Mouse (Mus musculus): ENCODE measurements at regions not wholly inside any gene's neighbourhood (a gene's known extent, or its start where the extent isn't known, plus 50 kb on each side); places are given as distances from the start of the nearest gene placed in this dataset.

DNA sequence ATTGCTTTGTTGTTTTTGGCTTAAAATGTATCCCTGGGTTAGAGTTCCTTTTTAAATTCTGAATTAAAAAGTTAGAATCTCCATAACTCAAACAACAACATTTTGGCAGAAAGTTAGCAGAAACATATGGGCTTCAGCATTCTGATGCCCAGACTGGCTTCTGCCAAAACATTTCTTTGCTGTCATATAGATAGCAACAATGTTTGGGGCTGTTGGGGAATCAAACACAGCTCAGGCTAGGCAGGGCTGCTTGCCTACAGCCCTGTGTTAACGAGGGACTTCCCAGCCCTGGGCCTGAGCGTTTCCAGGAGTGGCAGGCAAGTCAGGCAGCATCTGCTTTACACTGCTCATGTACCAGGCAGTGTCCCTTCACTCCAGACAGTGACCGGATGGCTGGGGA lies 201.0 kb upstream of the Pard3b start:
- no peak for DNase-seq

DNA sequence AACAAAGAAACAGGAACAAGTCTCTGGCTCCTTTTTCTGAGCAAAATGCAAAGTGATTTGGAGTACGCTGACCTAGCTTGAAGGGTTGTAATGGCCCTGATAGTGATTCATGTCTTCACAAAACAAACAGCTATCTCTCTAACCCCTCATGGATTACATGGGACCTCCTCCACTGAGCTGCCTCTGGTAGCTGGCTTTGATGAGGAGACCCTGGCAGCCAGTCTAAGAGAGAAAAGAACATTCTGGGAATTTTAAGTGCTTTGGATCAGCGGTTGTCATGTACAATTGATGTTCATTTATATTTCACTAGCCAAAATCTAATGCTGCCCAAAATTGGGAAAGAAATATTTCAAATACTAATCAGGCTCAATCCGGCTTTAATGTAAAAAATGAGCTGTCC lies 177.2 kb upstream of the Pard3b start:
- DNase-seq = no peak

DNA sequence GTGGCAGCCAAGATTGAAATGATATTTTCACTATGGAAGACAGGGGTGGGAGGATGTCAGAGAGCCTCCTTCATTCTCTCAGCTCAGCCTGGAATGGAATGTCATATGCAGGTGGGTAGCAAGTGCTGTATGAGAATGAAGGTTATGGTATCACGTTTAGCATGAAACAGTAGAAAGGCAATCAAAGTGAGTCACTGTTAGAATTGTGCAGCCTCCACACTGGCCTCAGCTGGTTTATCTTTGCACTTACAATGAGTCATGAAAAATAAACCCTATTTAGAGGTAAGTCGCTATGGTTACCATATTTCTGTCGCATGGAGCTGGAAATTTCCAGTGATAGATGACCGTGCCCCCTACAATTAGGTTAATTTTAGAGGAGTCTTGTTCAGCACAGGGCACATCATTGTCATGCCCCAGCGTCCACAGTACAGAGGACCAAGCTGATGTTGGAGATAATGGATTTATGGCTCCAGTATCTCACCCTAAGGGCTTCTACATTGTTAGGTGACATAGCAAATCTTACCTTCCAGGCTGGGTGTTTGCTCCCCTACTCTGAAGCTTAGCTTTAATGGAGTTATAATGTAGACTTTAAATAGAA lies 167.9 kb upstream of the Pard3b start:
- no peak for DNase-seq

DNA sequence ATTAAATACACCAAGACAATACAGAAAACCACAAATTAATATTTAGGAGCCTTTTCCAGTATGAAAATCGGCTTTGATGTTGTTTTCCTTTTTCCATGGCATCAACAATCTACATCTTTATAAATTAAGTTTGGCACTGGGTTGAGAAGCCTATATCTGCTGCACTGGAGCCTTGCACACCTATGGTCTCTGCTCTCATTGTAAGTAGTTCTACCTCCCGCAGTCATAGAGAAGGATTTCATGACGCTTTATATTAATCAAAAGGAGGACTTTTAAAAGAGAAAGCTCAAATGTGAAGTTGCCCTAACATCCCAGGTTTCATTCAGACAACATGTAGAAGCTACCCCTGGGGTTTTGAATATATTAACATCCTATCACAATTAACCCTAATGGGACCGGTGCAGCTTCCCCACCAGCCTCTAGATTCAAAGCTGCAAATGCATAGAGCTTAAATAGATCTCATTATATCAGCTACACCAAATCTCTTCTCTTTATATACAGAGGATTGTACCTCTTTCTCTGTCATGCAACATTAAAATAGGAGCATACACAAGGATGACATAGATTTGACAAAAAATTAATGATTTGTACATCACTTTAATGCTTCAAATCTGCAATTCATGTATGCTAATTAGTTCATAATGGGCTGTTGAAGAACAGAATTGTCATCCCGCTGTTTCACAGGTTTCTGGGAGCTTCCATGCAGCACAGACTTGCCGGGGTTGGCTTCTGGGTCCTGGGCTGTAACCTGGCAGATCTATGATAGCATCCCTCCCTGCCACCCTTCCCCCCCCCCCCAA lies 166.6 kb upstream of the Pard3b start:
- DNase-seq = no peak

DNA sequence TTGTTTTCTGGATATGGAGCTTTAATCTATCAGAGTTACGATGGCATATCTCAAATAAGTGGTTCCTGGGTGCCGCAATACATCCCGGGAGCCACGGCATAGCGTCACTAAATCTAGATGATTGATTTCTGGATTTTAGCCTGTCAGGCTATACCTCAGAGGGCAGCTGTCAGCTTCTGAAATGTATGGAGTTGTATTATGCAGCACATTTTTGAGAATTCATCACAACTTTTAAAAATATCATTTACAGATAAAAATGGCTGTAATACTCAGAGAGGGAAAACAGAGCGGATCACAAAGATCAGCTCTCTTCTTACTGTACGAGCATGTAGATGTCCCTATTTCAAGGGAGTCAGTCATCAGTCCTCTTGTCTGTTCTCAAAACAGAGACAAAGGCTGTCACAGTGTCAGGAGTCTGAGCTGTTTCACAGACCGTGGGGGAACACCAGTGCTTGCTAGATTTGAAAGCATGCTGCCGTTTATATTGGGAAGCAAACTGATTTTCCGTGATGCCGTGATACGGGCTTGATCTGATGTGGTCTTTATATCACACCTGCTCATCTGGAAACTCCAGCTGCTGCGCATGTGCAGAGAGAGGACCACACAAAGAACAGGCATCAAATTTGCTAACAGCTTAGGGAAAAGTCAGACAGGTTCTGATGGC lies 165.9 kb upstream of the Pard3b start:
- DNase-seq = no peak

DNA sequence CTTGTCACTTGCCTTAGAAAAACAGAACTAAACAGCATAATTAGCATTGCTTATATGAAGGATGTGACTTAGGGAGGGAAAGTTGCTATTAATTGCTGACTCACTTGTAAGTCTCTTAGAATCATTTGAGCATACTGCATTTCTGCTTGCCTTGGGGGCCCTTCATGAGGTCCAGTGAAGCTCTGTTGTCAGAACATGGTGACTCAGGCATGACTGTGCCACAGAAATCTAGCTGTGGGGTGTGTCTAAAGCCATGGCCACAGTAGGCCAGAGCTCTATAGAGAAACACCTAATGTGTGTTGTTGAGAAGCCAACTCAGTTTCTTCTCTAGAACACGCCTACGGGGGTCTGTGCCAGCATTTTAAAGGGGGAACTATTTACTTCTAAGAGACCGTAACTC lies 153.2 kb upstream of the Pard3b start:
- DNase-seq = no peak

DNA sequence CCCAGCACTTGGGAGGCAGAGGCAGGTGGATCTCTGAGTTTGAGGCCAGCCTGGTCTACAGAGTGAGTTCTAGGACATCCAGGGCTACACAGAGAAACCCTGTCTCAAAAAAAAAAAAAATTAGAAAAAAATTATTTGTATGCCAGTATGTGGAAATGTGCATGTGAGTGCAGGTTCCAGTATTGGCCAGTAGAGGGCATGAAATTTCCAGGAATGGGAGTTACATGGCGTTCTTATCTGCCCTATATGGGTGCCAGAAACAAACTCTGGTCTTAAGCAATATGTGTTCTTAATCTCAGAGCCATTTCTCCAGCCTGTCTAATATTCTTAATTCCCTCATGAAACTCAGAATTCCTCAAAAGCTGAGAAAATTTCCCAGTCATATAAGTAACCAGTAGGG lies 113.7 kb upstream of the Pard3b start:
- no peak for DNase-seq

DNA sequence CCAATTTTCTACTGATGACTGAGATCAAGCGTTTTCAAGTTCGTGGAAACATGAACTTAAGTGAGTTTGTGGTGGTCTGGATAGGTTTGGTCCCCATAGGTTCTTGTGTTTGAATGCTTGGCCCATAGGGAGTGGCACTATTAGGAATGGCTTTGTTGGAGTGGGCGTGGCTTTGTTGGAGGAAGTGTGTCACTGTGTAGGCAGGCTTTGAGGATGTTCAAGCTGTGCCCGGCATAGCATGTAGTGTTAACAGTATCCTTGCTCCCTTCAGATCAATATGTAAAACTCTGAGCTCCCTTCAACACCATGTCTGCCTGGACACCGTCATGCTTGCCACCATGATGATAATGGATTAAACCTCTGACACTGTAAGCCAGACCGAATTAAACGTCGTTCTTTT lies 112.7 kb upstream of the Pard3b start:
- DNase-seq = no peak

DNA sequence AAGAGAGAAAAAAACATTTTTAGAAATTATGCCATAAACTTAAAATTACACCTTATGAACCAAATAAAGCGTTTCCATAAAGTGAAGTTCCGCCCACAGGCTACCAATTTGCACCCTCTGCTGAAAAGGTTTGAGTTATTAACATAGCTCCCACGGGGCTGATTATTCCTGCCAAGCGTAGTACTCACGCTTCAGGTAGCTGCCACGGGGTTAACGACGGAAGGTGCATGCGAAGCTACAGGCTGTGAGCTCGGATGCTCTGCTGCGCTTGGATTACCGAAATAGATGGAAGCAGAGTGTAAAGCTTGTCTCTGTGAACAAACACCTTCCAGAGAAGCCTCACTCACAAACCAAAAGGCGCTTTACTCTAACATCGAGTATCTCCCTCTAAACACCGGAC lies 109.9 kb upstream of the Pard3b start:
- no peak for DNase-seq

DNA sequence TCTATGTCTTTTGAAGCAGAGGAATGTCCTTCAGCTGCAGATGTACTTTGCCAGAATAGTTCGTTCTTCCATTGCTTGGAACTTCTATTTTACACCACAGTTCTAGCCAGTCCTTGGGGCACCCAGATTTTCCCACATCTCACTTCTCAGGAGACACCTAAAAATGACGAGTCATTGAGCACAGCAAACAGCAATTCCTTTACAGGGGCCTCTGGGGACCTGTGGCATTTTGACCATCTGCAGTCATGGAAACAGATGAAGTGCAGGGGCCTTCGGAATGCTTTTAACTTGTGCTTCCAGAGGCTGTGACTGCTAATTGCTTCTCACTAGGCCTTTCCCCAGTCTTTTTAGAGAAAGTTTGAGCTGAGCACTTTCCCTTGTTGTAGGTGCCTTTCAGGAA lies 108.5 kb upstream of the Pard3b start:
- no peak for DNase-seq

DNA sequence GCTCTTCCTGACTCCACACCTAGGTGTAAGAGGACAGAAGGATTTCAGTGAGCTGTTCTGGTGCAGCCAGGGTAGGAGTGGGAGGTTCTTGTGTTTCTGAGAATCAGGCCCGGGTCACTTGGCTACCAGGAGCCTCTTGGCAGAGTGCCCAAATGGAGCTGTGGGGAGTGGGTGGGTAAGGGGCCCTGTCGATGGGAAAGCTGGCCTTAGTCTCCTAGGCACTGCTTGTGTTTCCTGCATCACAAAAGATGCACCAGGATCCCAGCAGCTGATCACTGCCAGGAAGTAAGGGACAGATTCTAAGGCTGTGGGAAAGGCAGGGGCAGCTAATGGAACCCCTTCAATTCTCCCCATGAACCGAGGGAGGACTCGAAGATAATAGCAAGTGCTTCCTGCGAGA lies 107.1 kb upstream of the Pard3b start:
- no peak for DNase-seq

DNA sequence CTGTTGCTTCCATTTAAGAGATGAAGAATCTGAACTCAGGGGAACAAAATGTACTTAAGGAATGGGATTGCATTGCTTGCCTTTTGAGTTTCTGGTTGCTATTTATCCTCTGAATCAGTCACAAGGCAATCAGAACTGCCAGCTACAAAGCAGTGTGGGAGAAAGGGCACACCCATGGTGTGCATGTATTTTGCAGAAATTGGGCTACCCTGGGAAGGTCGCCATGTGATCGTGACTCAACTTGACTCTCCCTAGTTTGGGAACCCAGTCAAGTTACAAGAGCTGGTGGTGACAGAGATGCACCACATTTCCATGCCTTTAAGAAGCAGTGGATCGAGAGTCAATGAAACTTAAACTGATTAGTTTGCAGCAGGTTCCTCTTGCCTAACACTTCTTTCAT lies 98.5 kb upstream of the Pard3b start:
- DNase-seq = no peak

DNA sequence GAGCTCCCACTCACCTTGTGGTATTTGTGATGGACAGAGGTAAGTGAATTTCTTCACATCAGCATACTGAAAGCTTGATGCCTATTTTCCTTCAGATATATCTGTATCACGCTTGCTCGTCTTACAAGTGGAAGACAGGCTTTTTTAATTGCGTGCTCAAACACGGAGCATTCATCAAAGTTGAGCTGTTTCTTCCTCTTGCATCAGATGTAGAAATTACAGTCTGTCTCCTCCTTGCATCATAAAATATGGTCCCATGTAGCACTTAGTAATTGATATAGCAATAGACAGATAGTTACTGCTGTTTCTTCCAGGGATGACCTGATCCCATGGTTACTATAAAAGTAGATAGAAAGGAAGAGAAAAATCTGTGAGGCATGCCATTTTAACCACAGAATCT lies 97.5 kb upstream of the Pard3b start:
- DNase-seq = no peak

DNA sequence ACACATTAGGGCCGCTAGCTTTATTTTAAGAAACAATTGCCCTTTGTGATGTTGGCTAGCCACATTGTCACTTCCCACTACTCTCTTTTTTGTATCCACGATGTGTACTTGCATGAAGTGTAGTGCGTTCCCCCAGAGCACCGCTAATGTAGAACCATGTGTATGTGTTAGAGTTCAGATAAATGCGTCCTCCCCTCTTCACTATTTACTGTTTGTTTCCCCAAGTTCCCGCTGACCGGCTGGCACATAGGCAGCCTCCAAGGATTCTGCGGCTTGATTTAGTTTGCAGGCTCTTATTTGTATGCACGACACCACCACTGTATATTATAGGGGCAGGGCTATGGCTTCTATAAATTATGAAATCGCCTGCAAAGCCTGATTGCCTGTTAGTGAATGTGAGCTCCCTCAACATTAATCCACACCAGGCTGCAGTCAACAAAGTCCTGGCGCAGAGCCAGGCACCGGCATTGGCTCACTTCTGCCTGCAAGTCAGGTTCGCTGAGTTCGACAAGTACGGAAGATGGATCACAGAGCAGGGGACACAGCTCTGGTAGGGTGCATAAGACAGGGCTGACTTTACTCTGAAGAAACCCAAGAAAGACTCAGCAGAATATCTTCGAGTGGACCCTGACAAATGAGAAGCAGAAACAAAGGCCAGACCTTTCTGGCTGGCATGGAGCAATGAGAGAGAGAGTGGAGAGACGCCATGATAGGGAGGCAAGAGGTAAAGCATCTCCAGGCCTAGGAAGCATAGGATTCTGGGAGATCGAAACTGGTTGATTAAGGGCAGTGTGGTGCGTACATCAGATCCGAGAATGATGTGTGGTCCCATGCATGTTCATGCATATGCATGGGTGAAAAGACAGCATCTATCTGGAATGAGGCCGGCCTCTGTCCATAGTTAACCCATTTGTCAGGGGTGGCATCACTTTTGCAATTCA lies 85.8 kb upstream of the Pard3b start:
- DNase-seq = peak; percentile 6

DNA sequence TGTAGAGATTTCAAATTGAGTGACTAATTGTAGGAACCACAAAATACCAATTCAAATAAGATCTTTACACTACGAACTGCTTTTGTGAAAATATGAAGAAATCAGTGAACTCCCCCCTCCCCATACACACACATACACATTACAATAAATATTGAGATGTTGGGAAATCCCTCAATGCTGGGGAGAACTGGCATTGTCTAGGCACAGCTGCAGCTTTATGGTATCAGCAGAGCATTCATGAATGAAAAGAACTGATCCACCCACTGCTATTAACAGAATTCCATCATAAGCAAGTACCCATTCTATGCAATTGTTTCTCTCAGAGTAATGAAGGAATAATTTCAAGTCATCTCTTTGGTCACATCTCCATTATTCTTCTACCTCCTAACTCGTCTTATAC lies 79.1 kb upstream of the Pard3b start:
- DNase-seq = no peak

DNA sequence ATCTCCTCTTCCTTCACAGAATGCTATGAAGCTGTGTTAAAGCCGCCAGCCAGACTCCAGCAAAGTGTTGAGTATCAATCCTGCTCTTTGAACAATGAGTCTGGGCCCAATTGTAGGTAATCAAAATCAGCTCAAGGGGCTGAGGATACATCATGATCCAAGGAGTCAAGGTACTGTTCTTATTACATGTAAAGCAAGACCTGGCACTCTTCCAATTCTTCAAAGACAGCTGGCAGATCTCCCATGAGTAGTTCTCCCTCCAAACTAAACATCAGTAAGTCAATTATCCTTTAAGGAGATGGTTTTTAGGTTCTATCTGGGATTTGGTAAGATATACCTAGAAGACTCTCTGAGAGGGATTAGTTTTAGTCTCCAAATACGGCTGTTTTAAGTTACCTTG lies 76.5 kb upstream of the Pard3b start:
- DNase-seq = no peak

DNA sequence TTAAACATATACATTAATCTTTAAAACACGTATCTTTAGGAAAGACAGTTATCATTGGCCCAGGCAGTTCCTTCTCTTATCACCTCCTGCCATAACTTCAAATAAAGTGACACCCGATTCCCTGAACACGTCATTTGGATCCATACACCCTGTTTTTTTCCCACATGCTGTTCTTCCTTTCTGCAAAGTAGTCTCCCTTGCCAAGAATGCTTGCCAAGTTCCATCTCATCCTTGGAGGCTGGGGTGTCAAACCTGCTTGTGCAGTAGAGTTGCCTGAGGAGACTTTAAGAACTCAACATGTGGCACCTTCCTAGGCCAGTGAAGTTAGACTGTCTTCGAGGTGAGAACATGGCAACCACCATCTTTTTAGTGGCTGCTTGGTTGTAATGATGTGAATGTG lies 73.2 kb upstream of the Pard3b start:
- DNase-seq = no peak

DNA sequence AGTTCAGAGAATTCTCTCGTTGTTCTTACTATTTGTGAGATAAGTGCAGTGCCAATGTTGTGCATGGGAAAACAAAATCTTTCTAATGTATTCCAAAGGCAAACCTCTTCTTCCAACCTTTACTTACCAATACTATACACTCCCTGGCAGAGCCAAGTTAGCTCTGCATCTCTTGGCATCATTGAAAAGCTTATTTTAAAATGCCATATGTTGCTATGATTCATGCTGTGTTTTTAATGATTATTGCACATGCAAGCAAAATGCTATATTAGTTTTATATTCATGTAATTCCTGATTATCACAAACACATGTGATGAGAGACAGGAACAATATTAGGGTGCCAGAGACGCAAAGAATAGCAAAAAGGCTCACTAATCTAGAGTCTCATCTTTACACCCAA lies 64.3 kb upstream of the Pard3b start:
- DNase-seq = no peak

DNA sequence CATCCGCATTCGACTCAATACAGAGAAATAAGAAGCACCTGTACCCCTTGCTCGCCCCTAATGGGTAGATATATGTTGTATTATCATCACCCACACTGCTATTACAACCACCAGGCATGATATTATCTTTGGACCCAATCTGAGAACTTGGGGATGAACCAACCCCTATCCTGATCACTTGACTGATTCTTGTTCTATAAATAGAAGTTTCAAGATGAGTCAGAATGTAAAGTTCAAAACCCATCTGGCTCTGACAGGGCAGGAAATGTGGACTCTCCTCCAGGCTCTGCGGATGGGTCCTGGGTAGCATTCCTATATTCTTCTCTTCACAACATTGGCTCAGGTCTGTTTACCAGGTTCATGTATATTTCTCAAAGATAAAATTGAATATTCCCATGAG lies 61.9 kb upstream of the Pard3b start:
- no peak for DNase-seq

DNA sequence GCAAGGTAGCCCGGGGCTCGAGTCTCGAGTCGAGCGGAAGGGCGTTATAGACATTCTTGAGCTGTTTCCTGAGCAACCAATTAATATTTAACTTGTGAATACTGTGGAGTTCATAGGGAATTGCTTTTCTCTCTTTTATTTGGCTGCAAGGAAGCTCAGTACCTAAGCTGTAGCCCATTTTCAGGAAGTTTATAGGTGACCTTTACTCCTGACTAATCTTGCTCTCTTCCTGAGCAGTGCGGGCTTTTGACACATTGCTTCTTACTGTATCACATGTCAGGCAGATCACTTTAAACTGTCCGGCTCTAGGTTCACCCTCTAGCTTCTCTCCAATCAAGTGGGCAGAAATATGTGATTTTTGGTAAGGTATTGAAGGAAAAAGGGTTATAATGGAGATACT lies 51.4 kb upstream of the Pard3b start:
- peak; percentile 3 for DNase-seq
